Mouse (Mus musculus) forebrain, embryonic 10.5 days (tissue): ENCODE data around the gene Stard13. TPM values are rescaled to one million over a fixed set of nuclear protein-coding genes. Genes with fewer than 3 reads are reported as not detected.

ENCODE experiments used
- DNase-seq: peaks from one replicate; pipeline ENCODE4 v3.0.0-alpha.2; 2017; ENCODE audit warnings: low spot score; ENCODE audit errors: extremely low spot score
- H3K27ac ChIP-seq: fragments of 300-500 bp; sonication (generic); 2 replicates; pipeline ENCODE4 v1.5.1; 2016; ENCODE audit warnings: mild to moderate bottlenecking
- H3K27me3 ChIP-seq: fragments of 300-500 bp; sonication (generic); 2 replicates; pipeline ENCODE4 v1.6.1; 2016; ENCODE audit warnings: mild to moderate bottlenecking; ENCODE audit not compliant: poor library complexity, severe bottlenecking
- H3K36me3 ChIP-seq: fragments of 300-500 bp; sonication (generic); replicated peaks from 2 replicates; pipeline ENCODE4 v1.6.1; 2016; ENCODE audit warnings: mild to moderate bottlenecking, moderate library complexity
- H3K4me1 ChIP-seq: fragments of 300-500 bp; sonication (generic); 2 replicates; pipeline ENCODE4 v1.6.1; 2016
- H3K4me3 ChIP-seq: fragments of 300-500 bp; sonication (generic); 2 replicates; pipeline ENCODE4 v1.5.1; 2016; ENCODE audit warnings: mild to moderate bottlenecking, moderate library complexity
- H3K9me3 ChIP-seq: fragments of 300-500 bp; sonication (generic); 2 replicates; pipeline ENCODE4 v1.6.1; 2016; ENCODE audit warnings: mild to moderate bottlenecking, moderate library complexity
- WGBS: fragments of 180-500 bp; shearing (Covaris S2); methylation state at CpG from one replicate; pipeline ENCODE4 v1.1.7; 2016; 5-methylcytosine and 5-hydroxymethylcytosine counted together
- polyA plus RNA-seq: library from polyadenylated mRNA; unstranded; fragments of >200 nt; fragmentation: Nextera tagmentation; extraction: Ambion mirVana; gene quantifications from 2 replicates; pipeline ENCODE4 v1.2.1, GENCODE M21; 2016

Stard13 gene
- polyA plus RNA-seq, 1 experiment from 2014 or later, result 3.7 TPM

DNA sequence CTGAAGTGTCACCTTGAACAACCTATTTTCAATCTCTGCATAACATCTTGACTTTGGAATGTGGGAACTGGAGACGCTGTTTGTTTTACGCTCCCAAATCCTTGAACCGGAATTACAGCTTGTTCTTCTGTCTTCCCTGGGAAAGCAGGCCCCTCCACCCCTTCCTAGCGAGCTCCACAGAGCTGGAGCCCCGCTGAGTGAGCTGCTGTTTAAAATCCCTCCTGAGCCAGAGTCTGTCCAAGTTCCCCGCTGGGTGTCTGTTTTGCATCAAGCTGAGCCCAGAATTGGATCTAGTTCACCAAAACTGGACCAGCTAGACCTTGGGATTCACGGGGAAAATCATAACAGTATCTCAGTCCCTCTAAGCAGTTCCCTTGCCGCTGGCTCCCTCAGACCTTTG is 210.2 kb downstream of the Stard13 start:
- no peaks in the 10 kb centered on the region for H3K36me3 ChIP-seq
- peak overlapping the region; percentile 8 for H3K4me3 ChIP-seq
- no peak overlapping the region for H3K27ac ChIP-seq
- no peaks in the 10 kb centered on the region for H3K27me3 ChIP-seq
- H3K9me3 ChIP-seq, result no peaks in the 10 kb centered on the region
- 5% methylated on average over 8 of the region's 8 CpGs for WGBS
- H3K4me1 ChIP-seq, result peaks cover 46% of the 10 kb centered on the region
- DNase-seq, result peak; percentile 29

DNA sequence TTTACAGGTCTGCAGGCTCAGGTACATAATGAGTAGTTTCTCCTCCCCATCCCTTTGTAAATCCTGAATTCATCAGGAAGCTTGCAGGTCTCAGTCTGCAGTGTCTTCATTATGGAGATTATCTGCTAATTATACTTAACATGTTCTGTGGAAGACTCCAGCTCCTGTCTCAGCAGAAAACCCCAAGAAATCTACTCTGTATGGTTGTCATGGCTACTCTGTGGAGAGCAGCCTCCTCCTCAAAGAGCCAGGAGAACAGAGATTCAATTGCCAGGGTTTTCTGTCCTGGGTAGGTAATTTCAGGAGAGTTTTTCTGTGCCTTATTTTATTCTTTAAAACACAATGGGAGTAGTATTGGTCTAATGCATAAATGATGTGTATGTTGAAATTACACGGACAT is 210.7 kb downstream of the Stard13 start:
- 28% methylated on average over 1 of the region's 1 CpGs for WGBS
- no peaks in the 10 kb centered on the region for H3K36me3 ChIP-seq
- no peak overlapping the region for H3K27ac ChIP-seq
- H3K4me1 ChIP-seq, result peaks cover 44% of the 10 kb centered on the region
- no peaks in the 10 kb centered on the region for H3K27me3 ChIP-seq
- no peaks in the 10 kb centered on the region for H3K9me3 ChIP-seq
- no peak overlapping the region for H3K4me3 ChIP-seq
- no peak for DNase-seq

DNA sequence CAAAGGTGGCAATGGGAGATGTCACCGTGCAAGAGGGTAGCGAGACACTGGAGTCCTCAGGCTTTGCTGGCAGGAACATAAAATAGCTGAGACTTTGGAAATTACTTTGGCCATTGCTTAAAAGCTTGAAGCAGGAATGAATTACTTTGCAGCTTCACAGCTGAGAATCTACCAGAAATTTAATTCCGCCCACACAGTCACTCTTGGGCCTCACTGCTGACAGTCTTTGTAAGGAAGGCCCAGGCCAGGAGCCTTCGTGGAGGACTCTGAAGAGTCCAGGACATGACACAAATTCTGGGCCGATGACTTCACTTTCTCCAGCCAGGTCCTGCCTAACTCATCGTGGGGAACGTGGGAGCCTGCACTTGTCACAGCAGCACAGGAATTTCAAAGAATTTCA is 211.6 kb downstream of the Stard13 start:
- H3K36me3 ChIP-seq, result no peaks in the 10 kb centered on the region
- H3K4me3 ChIP-seq, result no peak overlapping the region
- 91% methylated on average over 7 of the region's 7 CpGs for whole genome bisulfite sequencing
- no peaks in the 10 kb centered on the region for H3K9me3 ChIP-seq
- no peak overlapping the region for H3K27ac ChIP-seq
- no peaks in the 10 kb centered on the region for H3K27me3 ChIP-seq
- no peak for DNase-seq
- peaks cover 36% of the 10 kb centered on the region for H3K4me1 ChIP-seq

DNA sequence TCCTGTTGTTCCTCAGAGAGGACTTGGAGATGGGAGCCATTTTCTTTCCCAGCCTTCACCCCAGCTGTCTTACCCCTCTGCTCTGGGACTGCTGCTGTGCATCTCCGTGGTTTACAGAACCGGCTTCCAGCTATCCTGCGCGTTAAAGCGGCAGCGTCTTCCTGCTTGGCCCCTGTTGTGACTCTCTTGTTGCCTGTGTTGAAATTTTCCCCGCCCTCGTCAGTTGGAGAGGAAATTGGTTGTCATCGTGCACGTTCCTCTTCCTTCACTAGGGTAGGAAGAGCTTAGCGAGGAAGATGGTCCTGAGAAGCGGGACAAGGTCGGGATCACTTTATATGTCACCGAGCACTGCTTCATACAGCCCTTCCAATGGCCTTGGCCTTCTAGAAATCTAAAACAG is 212.8 kb downstream of the Stard13 start:
- H3K27me3 ChIP-seq, result no peaks in the 10 kb centered on the region
- no peaks in the 10 kb centered on the region for H3K36me3 ChIP-seq
- peaks cover 24% of the 10 kb centered on the region for H3K4me1 ChIP-seq
- H3K27ac ChIP-seq, result peak overlapping the region; percentile 62; the same call in 1 of the 2 replicates
- no peaks in the 10 kb centered on the region for H3K9me3 ChIP-seq
- no peak for DNase-seq
- WGBS, result 84% methylated on average over 14 of the region's 14 CpGs
- no peak overlapping the region for H3K4me3 ChIP-seq

DNA sequence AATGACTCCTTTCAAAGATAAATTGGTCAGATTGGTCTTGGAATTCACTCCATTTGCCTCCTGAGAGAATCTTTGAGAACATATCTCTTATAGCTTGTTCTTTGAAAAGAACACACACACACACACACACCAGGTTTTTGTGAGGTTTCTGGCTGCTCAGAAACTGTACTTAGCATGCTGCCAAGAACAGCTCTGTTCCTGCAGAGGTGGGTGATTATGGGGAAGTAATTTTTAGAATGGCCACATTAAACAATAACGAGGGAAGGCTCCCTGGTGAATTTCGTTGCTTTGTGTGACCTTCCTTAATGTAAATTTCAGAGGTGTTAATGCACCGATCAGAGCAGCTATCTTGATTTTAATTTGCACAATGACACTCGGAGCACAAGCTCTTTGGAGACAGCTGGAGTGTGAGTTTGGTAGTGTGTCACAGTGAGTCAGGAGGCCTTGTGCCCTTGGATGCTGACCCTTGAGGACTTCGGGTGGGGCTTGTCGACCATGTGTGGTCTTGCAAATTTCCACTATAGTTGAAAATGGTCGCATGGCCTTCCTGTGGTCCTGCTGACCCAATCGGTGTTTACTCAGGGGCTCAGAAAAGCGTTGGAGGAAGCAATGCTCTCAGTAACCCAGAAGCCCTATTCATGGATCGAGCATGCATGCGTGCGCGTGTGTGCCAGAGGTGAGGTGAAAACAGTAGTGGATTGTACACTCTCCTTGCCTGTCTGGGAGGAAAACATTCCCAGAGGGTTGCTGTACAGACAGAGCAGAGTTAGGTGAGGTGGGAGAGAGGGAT is 213.4 kb downstream of the Stard13 start:
- Histone ChIP-seq H3K27me3 (no peaks in the 10 kb centered on the region), H3K36me3 (no peaks in the 10 kb centered on the region), H3K27ac (peak overlapping the region; percentile 62), H3K4me1 (peaks cover 23% of the 10 kb centered on the region), H3K9me3 (peaks cover 1% of the 10 kb centered on the region; the same call in 1 of the 2 replicates), H3K4me3 (no peak overlapping the region)
- 86% methylated on average over 13 of the region's 13 CpGs for WGBS
- DNase-seq, result no peak

DNA sequence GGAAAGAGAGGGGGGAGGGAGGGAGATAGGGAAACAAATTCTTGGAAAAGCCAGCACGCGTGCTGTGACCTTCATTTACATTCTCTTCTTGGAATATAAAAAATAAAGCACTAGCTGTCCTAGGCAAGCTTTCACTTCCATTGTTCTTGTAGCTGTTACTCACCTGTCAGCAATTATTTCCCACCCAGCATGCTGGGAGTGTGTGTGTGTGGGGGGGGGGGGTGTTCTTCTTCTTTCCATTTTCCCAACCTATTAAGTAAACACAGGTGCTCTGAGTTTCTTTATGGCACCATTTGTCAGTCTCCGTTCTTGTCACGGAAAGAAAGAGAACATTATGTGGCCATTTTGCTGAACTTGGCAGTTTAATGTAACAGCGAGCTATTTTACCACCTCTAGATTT is 214.7 kb downstream of the Stard13 start:
- H3K27ac ChIP-seq, result no peak overlapping the region
- peaks cover 8% of the 10 kb centered on the region; the same call in 1 of the 2 replicates for H3K9me3 ChIP-seq
- no peaks in the 10 kb centered on the region for H3K27me3 ChIP-seq
- WGBS, result 74% methylated on average over 5 of the region's 5 CpGs
- H3K36me3 ChIP-seq, result no peaks in the 10 kb centered on the region
- no peak overlapping the region for H3K4me3 ChIP-seq
- peaks cover 21% of the 10 kb centered on the region for H3K4me1 ChIP-seq
- DNase-seq, result no peak

DNA sequence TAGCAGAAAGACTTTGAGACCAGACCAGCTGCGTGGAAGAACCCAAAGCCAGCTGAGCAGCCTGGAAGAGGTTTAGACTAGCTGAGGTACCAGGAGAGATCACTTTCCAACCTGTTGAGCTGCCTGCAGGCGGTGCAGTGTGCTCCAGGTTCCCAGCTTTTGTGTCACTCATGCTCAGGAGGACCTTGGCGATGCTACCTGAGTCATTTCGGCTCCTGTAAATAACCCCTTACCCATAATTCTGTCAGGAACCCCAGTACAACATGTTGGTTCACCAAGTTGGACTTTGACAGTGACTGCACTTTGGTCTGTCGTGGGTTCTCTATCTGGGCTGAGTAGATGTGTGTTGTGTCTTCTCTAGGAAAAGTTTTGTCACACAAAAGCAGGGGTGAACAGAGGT is 215.2 kb downstream of the Stard13 start:
- Histone ChIP-seq H3K4me1 (peaks cover 16% of the 10 kb centered on the region), H3K9me3 (peaks cover 8% of the 10 kb centered on the region; the same call in 1 of the 2 replicates), H3K4me3 (no peak overlapping the region), H3K36me3 (no peaks in the 10 kb centered on the region), H3K27me3 (no peaks in the 10 kb centered on the region), H3K27ac (no peak overlapping the region)
- WGBS, result 80% methylated on average over 5 of the region's 5 CpGs
- no peak for DNase-seq

DNA sequence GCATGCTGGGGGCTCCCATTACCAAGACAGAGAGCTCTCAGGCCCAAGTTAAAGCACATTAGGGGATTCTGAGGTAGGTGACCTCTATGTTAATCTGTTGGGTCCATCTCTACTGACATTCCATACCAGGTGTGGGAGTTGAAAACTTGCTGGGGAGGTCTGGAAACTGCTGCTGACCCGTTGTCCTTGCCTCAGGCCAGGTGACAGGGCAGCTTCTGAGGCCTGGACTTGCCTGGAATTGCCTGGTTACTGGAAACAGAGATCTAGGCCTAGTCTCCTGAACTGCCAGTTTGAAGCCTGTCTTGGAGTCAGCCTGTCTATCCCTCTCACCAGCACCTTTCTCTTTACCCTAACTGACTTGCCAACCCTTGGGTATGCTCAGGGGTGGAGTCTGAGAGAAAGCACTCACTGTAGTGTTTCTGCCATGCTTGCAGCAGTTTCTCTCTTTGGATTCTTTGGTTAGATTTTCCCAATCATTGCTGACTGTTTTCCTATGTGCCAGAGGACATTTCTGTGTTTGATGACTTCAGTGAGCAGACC is 229.3 kb downstream of the Stard13 start:
- WGBS, result 68% methylated on average over 1 of the region's 1 CpGs
- no peak overlapping the region for H3K4me3 ChIP-seq
- no peak overlapping the region for H3K27ac ChIP-seq
- no peaks in the 10 kb centered on the region for H3K36me3 ChIP-seq
- DNase-seq, result no peak
- H3K9me3 ChIP-seq, result no peaks in the 10 kb centered on the region
- H3K27me3 ChIP-seq, result no peaks in the 10 kb centered on the region
- H3K4me1 ChIP-seq, result no peaks in the 10 kb centered on the region

DNA sequence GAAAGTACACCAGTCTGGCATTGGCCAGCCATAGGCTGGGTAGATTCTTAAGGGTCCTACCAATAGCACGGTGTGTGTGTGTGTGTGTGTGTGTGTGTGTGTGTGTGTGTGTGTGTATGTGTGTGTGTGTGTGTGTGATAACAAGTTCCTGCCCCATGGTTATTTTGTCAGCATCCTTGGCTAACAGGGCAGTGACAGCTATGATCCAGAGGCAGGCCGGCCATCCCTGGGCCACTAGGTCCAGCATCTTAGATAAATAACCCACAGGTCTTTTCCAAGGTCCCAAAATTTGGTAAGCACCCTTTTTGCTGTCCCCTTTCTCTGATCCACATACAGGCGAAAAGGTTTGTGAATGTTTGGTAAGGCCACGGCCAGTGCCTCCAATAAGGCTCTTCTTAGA is 231.6 kb downstream of the Stard13 start:
- no peak overlapping the region for H3K4me3 ChIP-seq
- H3K4me1 ChIP-seq, result no peaks in the 10 kb centered on the region
- WGBS, result 94% methylated on average over 4 of the region's 4 CpGs
- H3K9me3 ChIP-seq, result no peaks in the 10 kb centered on the region
- H3K27me3 ChIP-seq, result no peaks in the 10 kb centered on the region
- DNase-seq, result no peak
- H3K36me3 ChIP-seq, result no peaks in the 10 kb centered on the region
- no peak overlapping the region for H3K27ac ChIP-seq

DNA sequence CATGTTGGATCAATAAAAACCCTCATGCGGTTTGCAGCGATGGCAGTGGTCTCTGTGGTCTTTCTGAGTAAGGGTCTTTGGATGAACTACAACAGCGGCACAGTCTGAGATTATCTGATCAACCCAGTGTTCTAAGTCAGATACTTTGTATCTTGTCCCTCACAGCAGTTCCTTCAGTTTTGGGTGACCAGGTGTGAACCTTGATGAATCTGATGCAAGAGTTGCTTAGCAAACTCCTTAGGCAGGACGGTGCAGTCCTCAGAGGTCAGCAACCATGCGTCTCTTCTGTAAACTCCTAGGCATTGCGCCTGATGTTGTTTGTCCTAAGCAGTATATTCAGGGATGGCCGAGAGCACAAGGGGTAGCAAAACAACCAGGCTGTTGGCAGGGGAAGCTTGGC is 232.5 kb downstream of the Stard13 start:
- 94% methylated on average over 7 of the region's 7 CpGs for WGBS
- no peaks in the 10 kb centered on the region for H3K36me3 ChIP-seq
- no peak for DNase-seq

DNA sequence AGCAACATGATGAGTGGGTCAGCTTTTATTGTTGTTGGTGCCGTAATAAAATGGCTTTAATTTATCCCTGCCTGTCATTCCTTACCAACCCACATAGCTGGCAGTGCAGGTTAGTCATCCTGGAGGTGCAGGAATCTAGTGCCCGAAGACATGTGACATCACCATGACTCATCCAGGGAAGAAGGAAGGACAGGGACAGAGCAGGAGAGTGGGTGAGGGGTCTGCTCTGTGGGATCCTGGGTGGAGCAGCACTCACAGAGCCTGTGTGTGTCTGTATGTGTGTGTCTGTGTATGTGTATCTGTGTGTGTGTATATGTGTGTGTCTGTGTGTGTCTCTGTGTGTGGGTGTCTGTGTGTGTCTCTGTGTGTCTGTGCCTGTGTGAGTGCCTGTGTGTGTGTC is 237.1 kb downstream of the Stard13 start:
- no peaks in the 10 kb centered on the region for H3K36me3 ChIP-seq
- no peak overlapping the region for H3K27ac ChIP-seq
- H3K27me3 ChIP-seq, result no peaks in the 10 kb centered on the region
- H3K4me1 ChIP-seq, result no peaks in the 10 kb centered on the region
- H3K9me3 ChIP-seq, result no peaks in the 10 kb centered on the region
- 92% methylated on average over 2 of the region's 2 CpGs for WGBS
- DNase-seq, result no peak
- no peak overlapping the region for H3K4me3 ChIP-seq

More for the DNA sequence above, 232.5 kb downstream of the Stard13 start:
- Histone ChIP-seq H3K27me3 (no peaks in the 10 kb centered on the region), H3K4me1 (no peaks in the 10 kb centered on the region), H3K4me3 (no peak overlapping the region), H3K9me3 (no peaks in the 10 kb centered on the region), H3K27ac (no peak overlapping the region)

DNA sequence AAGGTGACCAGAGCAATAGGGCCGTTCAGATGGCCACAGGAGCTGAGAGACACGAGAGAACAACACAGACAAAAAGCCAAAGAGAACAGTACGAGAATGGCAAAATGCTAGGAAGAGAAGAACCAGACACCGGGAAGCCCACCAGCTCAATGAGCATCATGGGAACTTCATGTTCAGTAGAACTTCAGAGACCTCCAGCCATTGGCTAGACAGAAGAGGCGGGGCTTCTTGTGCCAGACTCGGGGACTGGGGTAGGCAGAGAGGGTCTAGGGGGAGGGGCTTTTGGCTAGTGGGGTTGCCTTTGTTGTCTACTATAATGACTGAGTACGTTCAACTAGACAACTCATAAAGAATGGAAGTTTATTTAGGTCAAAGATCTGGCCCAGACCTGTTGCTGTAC is 239.5 kb downstream of the Stard13 start:
- H3K9me3 ChIP-seq, result no peaks in the 10 kb centered on the region
- no peaks in the 10 kb centered on the region for H3K4me1 ChIP-seq
- H3K27ac ChIP-seq, result no peak overlapping the region
- no peaks in the 10 kb centered on the region for H3K27me3 ChIP-seq
- no peak for DNase-seq
- H3K36me3 ChIP-seq, result no peaks in the 10 kb centered on the region
- WGBS, result 89% methylated on average over 7 of the region's 7 CpGs
- no peak overlapping the region for H3K4me3 ChIP-seq
